Mouse (Mus musculus) thymus, adult 2 months (tissue): Measurements from ENCODE around the gene Mei4. TPM values are rescaled to one million over a fixed set of nuclear protein-coding genes. Genes with fewer than 3 reads are reported as not detected.

ENCODE experiments used
- DNase-seq: peaks from one replicate; pipeline ENCODE4 v3.0.0; 2021
- H3K27ac ChIP-seq: fragments of 200-500 bp; 2 replicates; pipeline ENCODE4 v1.5.1; 2012; ENCODE audit warnings: low read length, control low read depth; ENCODE audit not compliant: control insufficient read depth, insufficient read depth
- H3K27me3 ChIP-seq: fragments of 200-500 bp; 2 replicates; pipeline ENCODE4 v1.6.1; 2012; ENCODE audit warnings: mild to moderate bottlenecking, low read length, moderate library complexity, mixed read lengths; ENCODE audit not compliant: control insufficient read depth, insufficient read depth
- H3K36me3 ChIP-seq: fragments of 200-500 bp; 2 replicates; pipeline ENCODE4 v1.6.1; 2012; ENCODE audit warnings: mild to moderate bottlenecking, low read length, moderate library complexity; ENCODE audit not compliant: control insufficient read depth, insufficient read depth
- H3K4me1 ChIP-seq: fragments of 200-500 bp; replicated peaks from 2 replicates; pipeline ENCODE4 v1.6.1; 2012; ENCODE audit warnings: low read length; ENCODE audit not compliant: control insufficient read depth, insufficient read depth
- H3K4me3 ChIP-seq: fragments of 200-500 bp; 2 replicates; pipeline ENCODE4 v1.5.1; 2012; ENCODE audit warnings: mild to moderate bottlenecking, low read length, control low read depth, moderate library complexity; ENCODE audit not compliant: control insufficient read depth, insufficient read depth
- CTCF ChIP-seq: fragments of 200-500 bp; IDR thresholded peaks from 2 replicates; pipeline ENCODE4 v1.5.1; 2012; ENCODE audit warnings: mild to moderate bottlenecking, control low read depth, low read length, moderate library complexity, borderline replicate concordance; ENCODE audit not compliant: control insufficient read depth, poor library complexity, insufficient read depth; ENCODE audit errors: extremely low read depth
- POLR2A ChIP-seq: fragments of 200-500 bp; IDR thresholded peaks from 2 replicates; pipeline ENCODE4 v1.6.1; 2012; ENCODE audit warnings: mild to moderate bottlenecking, low read length, control low read depth, moderate library complexity; ENCODE audit not compliant: control insufficient read depth, poor library complexity, insufficient read depth; ENCODE audit errors: extremely low read depth
- WGBS: fragments of 180-500 bp; shearing (Covaris S2); methylation state at CpG from one replicate; pipeline ENCODE4 v1.1.7; 2018; 5-methylcytosine and 5-hydroxymethylcytosine counted together
- polyA plus RNA-seq: library from polyadenylated mRNA; depleted of rRNA; stranded (reverse); fragments of >200 nt; gene quantifications from 2 replicates; pipeline ENCODE4 v1.2.3, GENCODE M21; 2012

The Mei4 gene
- polyA plus RNA-seq, 1 experiment: 0.78 TPM

GRCm38 (mm10) chr9:81866032-81866431 lies 2.6 kb downstream of the Mei4 start:
- Histone ChIP-seq H3K27ac (no peak overlapping the region), H3K36me3 (no peaks in the 10 kb centered on the region), H3K4me1 (peaks cover 4% of the 10 kb centered on the region; the same call in 1 of the 2 replicates), H3K4me3 (no peak overlapping the region), H3K27me3 (no peaks in the 10 kb centered on the region)
- DNase-seq: no peak
- TF ChIP-seq POLR2A (no peak), CTCF (no peak)
- WGBS: 86% methylated on average over 2 of the region's 2 CpGs

GRCm38 (mm10) chr9:81921456-81921855 lies 58.0 kb downstream of the Mei4 start:
- WGBS: 100% methylated on average over 1 of the region's 1 CpGs
- no peaks in the 10 kb centered on the region for H3K27me3 ChIP-seq
- DNase-seq: no peak
- no peaks in the 10 kb centered on the region for H3K4me1 ChIP-seq
- no peaks in the 10 kb centered on the region for H3K36me3 ChIP-seq
- no peak overlapping the region for H3K27ac ChIP-seq
- TF ChIP-seq POLR2A (no peak), CTCF (no peak)
- H3K4me3 ChIP-seq: no peak overlapping the region

GRCm38 (mm10) chr9:81924744-81925143 lies 61.3 kb downstream of the Mei4 start:
- Histone ChIP-seq H3K4me3 (no peak overlapping the region), H3K4me1 (no peaks in the 10 kb centered on the region), H3K27ac (no peak overlapping the region), H3K27me3 (no peaks in the 10 kb centered on the region), H3K36me3 (no peaks in the 10 kb centered on the region)
- TF ChIP-seq CTCF (no peak), POLR2A (no peak)
- no peak for DNase-seq

- no peak overlapping the region for H3K4me3 ChIP-seq
- H3K36me3 ChIP-seq: no peaks in the 10 kb centered on the region
- no peak overlapping the region for H3K27ac ChIP-seq
- TF ChIP-seq CTCF (no peak), POLR2A (no peak)
- H3K27me3 ChIP-seq: no peaks in the 10 kb centered on the region
- 96% methylated on average over 4 of the region's 4 CpGs for WGBS
- no peaks in the 10 kb centered on the region for H3K4me1 ChIP-seq
- no peak for DNase-seq
Observed at GRCm38 (mm10) chr9:81940533-81940932, 77.1 kb downstream of the Mei4 start.

GRCm38 (mm10) chr9:81945624-81946023 lies 82.2 kb downstream of the Mei4 start:
- Histone ChIP-seq H3K27ac (no peak overlapping the region), H3K27me3 (no peaks in the 10 kb centered on the region)

GRCm38 (mm10) chr9:81956858-81957257 lies 93.4 kb downstream of the Mei4 start:
- Histone ChIP-seq H3K36me3 (no peaks in the 10 kb centered on the region), H3K27me3 (no peaks in the 10 kb centered on the region), H3K4me3 (no peak overlapping the region), H3K27ac (no peak overlapping the region), H3K4me1 (no peaks in the 10 kb centered on the region)
- DNase-seq: no peak
- WGBS: 87% methylated on average over 3 of the region's 3 CpGs
- TF ChIP-seq POLR2A (no peak), CTCF (no peak)

More at GRCm38 (mm10) chr9:81945624-81946023, 82.2 kb downstream of the Mei4 start:
- no peak for DNase-seq
- TF ChIP-seq CTCF (no peak), POLR2A (no peak)
- WGBS: 68% methylated on average over 6 of the region's 6 CpGs
- H3K4me1 ChIP-seq: no peaks in the 10 kb centered on the region
- no peaks in the 10 kb centered on the region for H3K36me3 ChIP-seq
- no peak overlapping the region for H3K4me3 ChIP-seq

- no peaks in the 10 kb centered on the region for H3K36me3 ChIP-seq
- no peaks in the 10 kb centered on the region for H3K4me1 ChIP-seq
- no peaks in the 10 kb centered on the region for H3K27me3 ChIP-seq
- no peak for DNase-seq
- no peak overlapping the region for H3K4me3 ChIP-seq
- WGBS: 93% methylated on average over 2 of the region's 2 CpGs
- no peak for TF ChIP-seq POLR2A
- TF ChIP-seq CTCF: no peak
- no peak overlapping the region for H3K27ac ChIP-seq
Observed at GRCm38 (mm10) chr9:81957842-81958241, 94.4 kb downstream of the Mei4 start.
